Mouse (Mus musculus) heart, adult 2 months (tissue): ENCODE measurements around the gene Cpsf3. TPM values are rescaled to one million over a fixed set of nuclear protein-coding genes. Genes with fewer than 3 reads are reported as not detected.
A peak's percentile ranks its signal among the peaks of the same experiment; 100 is the strongest.

Experiments used
- DNase-seq, 2 experiments: peaks; one replicate each; pipeline ENCODE4 v3.0.0; 2021
- H3K27ac ChIP-seq: fragments of 200-600 bp; 2 replicates; pipeline ENCODE4 v1.8.1; 2022
- H3K27me3 ChIP-seq: fragments of 200-500 bp; 2 replicates; pipeline ENCODE4 v1.6.1; 2012; ENCODE audit warnings: mild to moderate bottlenecking, low read length, inconsistent platforms, mixed read lengths; ENCODE audit not compliant: control insufficient read depth, insufficient read depth
- H3K36me3 ChIP-seq: fragments of 200-500 bp; 2 replicates; pipeline ENCODE4 v1.6.1; 2012; ENCODE audit warnings: low read length, inconsistent platforms; ENCODE audit not compliant: control insufficient read depth, insufficient read depth
- H3K4me1 ChIP-seq: fragments of 200-500 bp; 2 replicates; pipeline ENCODE4 v1.6.1; 2011; ENCODE audit warnings: low read length; ENCODE audit not compliant: control insufficient read depth, insufficient read depth
- H3K4me3 ChIP-seq: fragments of 200-600 bp; 2 replicates; pipeline ENCODE4 v1.8.1; 2022
- H3K79me2 ChIP-seq: fragments of 200-500 bp; replicated peaks from 2 replicates; pipeline ENCODE4 v1.6.1; 2012; ENCODE audit warnings: mild to moderate bottlenecking, inconsistent platforms, low read length, moderate library complexity, mixed read lengths; ENCODE audit not compliant: control insufficient read depth, insufficient read depth
- H3K9ac ChIP-seq: fragments of 200-500 bp; 2 replicates; pipeline ENCODE4 v1.6.1; 2012; ENCODE audit warnings: low read depth, mild to moderate bottlenecking, control low read depth, inconsistent platforms, low read length, mixed read lengths
- CTCF ChIP-seq: fragments of 200-600 bp; IDR thresholded peaks from 2 replicates; pipeline ENCODE4 v1.8.1; 2022; ENCODE audit warnings: antibody characterized with exemption, mild to moderate bottlenecking, moderate library complexity
- EP300 ChIP-seq: fragments of 200-500 bp; IDR thresholded peaks from 2 replicates; pipeline ENCODE4 v1.6.1; 2011; ENCODE audit warnings: low read depth, low read length, control low read depth; ENCODE audit not compliant: insufficient read depth
- POLR2A ChIP-seq: fragments of 200-500 bp; IDR thresholded peaks from 2 replicates; pipeline ENCODE4 v1.6.1; 2011; ENCODE audit warnings: mild to moderate bottlenecking, low read depth, low read length, control low read depth; ENCODE audit not compliant: insufficient read depth
- WGBS: fragments of 180-500 bp; shearing (Covaris S2); methylation state at CpG from one replicate; pipeline ENCODE4 v1.1.7; 2018; 5-methylcytosine and 5-hydroxymethylcytosine counted together
- intact Hi-C: fragments of 180-260 bp; cut with DNase I; formaldehyde crosslinking; loops from one replicate; pipeline ENCODE4 v1.15.1; 2025
- polyA plus RNA-seq: library from polyadenylated mRNA; depleted of rRNA; stranded (reverse); fragments of >200 nt; gene quantifications from 2 replicates; pipeline ENCODE4 v1.2.3, GENCODE M21; 2012
- total RNA-seq, 2 experiments: library from RNA; stranded (reverse); gene quantifications; 2 replicates each; pipeline ENCODE4 v1.2.3; 2021

The Cpsf3 gene
- total and polyA plus RNA-seq, 3 experiments = 19.3 to 39.0 (median 32.5) TPM

DNA sequence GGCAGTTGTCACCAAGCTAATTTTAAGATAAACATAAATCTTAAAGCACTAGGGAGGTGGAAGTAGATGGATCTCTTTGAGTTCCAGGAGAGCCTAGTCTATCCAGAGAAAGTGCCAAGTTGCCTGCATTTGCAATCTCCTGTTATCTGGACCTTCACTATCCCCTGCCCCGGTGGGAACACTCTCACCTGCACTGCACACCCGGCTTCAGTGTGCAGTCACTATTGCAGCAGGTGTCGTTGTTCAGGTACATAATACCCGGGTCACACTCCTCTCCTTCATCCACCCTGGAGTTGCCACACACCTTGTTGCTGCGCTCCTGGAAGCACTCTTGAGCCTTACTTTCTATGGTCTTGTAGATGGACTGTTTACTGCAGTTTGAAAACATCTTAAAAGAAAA lies 48.6 kb downstream of the Cpsf3 start:
- no peaks in the 10 kb centered on the region for H3K27me3 ChIP-seq
- no peaks in the 10 kb centered on the region for H3K79me2 ChIP-seq
- H3K9ac ChIP-seq = no peak overlapping the region
- H3K36me3 ChIP-seq = peaks cover 11% of the 10 kb centered on the region
- no peak overlapping the region for H3K4me3 ChIP-seq
- 92% methylated on average over 5 of the region's 5 CpGs for WGBS
- intact Hi-C loops = no loop called here
- H3K27ac ChIP-seq = no peak overlapping the region
- DNase-seq = no peak
- peaks cover 1% of the 10 kb centered on the region; the same call in 1 of the 2 replicates for H3K4me1 ChIP-seq
- TF ChIP-seq POLR2A (no peak), CTCF (no peak), EP300 (no peak)

- 56% methylated on average over 7 of the region's 7 CpGs for WGBS
- intact Hi-C loops = no loop called here
- Histone ChIP-seq H3K4me3 (no peak overlapping the region), H3K27me3 (no peaks in the 10 kb centered on the region), H3K9ac (no peak overlapping the region), H3K4me1 (0 out of 2 replicates have a peak, but pooled peaks cover 1% of the 10 kb centered on the region), H3K79me2 (no peaks in the 10 kb centered on the region), H3K27ac (no peak overlapping the region), H3K36me3 (peaks cover 5% of the 10 kb centered on the region; the same call in 1 of the 2 replicates)
- DNase-seq = peak in 1 of 2 experiments; percentile 50
- TF ChIP-seq CTCF (no peak), EP300 (no peak), POLR2A (no peak)
These were observed 50.7 kb downstream of the Cpsf3 start for GRCm38 (mm10) chr12:21335869-21336268.

DNA sequence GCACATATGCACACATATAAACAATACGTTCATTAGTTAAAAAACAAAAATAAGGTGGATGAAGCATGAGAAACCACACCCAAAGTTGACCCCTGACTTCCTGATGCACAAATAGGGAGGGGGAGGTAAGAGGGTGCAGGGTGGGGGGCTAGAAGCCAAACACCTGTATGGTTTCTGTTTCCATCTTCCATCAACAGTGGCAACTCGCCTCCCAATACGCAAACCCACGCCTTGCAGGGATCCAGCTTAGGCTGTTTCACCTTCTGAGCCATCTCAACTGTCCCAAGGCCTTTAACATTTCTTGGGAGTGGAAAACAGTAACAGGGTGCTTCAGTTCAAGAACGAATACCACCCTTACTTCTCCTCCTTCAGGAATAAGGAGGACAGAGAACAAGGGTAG lies 52.0 kb downstream of the Cpsf3 start:
- Histone ChIP-seq H3K27me3 (no peaks in the 10 kb centered on the region), H3K9ac (no peak overlapping the region), H3K4me3 (no peak overlapping the region), H3K27ac (no peak overlapping the region), H3K79me2 (no peaks in the 10 kb centered on the region), H3K4me1 (no peaks in the 10 kb centered on the region), H3K36me3 (peaks cover 5% of the 10 kb centered on the region; the same call in 1 of the 2 replicates)
- no peak for DNase-seq
- TF ChIP-seq EP300 (no peak), CTCF (no peak), POLR2A (no peak)
- 97% methylated on average over 5 of the region's 5 CpGs for WGBS
- intact Hi-C loops = no loop called here

GRCm38 (mm10) chr12:21340674-21341073 lies 55.5 kb downstream of the Cpsf3 start:
- Histone ChIP-seq H3K4me1 (no peaks in the 10 kb centered on the region), H3K27me3 (no peaks in the 10 kb centered on the region), H3K9ac (no peak overlapping the region), H3K36me3 (peaks cover 5% of the 10 kb centered on the region), H3K27ac (no peak overlapping the region), H3K4me3 (no peak overlapping the region), H3K79me2 (no peaks in the 10 kb centered on the region)
- DNase-seq = no peak
- WGBS = 96% methylated on average over 5 of the region's 5 CpGs
- no peak for TF ChIP-seq CTCF
- no peak for TF ChIP-seq EP300
- no peak for TF ChIP-seq POLR2A
- intact Hi-C loops = no loop called here

DNA sequence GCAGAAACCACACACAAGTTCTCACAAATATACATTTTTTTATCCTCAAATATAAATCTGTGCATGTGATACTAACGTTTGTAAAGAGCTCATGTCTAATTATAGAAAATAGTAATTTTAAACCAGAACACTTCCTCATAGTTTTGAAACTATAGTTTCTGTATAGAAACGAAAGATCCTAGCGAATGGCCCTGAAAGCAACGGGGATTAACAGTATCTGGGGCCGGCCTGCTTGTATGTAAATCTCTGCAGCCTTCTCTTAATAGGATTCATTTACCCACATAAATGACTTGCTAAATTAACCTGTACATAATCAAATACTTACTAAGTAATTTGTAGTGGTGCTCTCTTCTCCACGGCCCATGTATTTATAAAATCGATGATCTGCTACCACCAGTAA lies 61.8 kb downstream of the Cpsf3 start:
- 81% methylated on average over 7 of the region's 7 CpGs for WGBS
- TF ChIP-seq CTCF = no peak
- no peak for TF ChIP-seq POLR2A
- Histone ChIP-seq H3K79me2 (no peaks in the 10 kb centered on the region), H3K27me3 (no peaks in the 10 kb centered on the region), H3K4me1 (no peaks in the 10 kb centered on the region), H3K27ac (no peak overlapping the region), H3K36me3 (peaks cover 7% of the 10 kb centered on the region), H3K4me3 (no peak overlapping the region), H3K9ac (no peak overlapping the region)
- no peak for DNase-seq
- intact Hi-C loops = no loop called here

- Histone ChIP-seq H3K27ac (no peak overlapping the region), H3K4me3 (no peak overlapping the region), H3K27me3 (no peaks in the 10 kb centered on the region), H3K36me3 (peaks cover 9% of the 10 kb centered on the region), H3K79me2 (no peaks in the 10 kb centered on the region), H3K9ac (no peak overlapping the region), H3K4me1 (no peaks in the 10 kb centered on the region)
- 92% methylated on average over 7 of the region's 7 CpGs for WGBS
- no peak for DNase-seq
- TF ChIP-seq POLR2A = no peak
- no peak for TF ChIP-seq EP300
- no peak for TF ChIP-seq CTCF
- intact Hi-C loops = no loop called here
These were observed 65.1 kb downstream of the Cpsf3 start for GRCm38 (mm10) chr12:21350113-21350876.
